Mouse (Mus musculus) hindbrain, embryonic 15.5 days (tissue): ENCODE measurements around the gene Tmc1. TPM values are rescaled to one million over a fixed set of nuclear protein-coding genes. Genes with fewer than 3 reads are reported as not detected.

ENCODE experiments used
- ATAC-seq: fragments of 200-750 bp; cut with Nextera tagmentation; 2 replicates; pipeline ENCODE4 v1.8.0; 2017; ENCODE audit warnings: low read depth, moderate number of reproducible peaks, moderate TSS enrichment; ENCODE audit not compliant: low FRiP score
- H3K27ac ChIP-seq: fragments of 300-500 bp; sonication (generic); replicated peaks from 2 replicates; pipeline ENCODE4 v1.5.1; 2015; ENCODE audit warnings: mild to moderate bottlenecking, inconsistent platforms
- H3K27me3 ChIP-seq: fragments of 300-500 bp; sonication (generic); 2 replicates; pipeline ENCODE4 v1.6.1; 2015; ENCODE audit warnings: control low read depth, inconsistent platforms
- H3K36me3 ChIP-seq: fragments of 300-500 bp; sonication (generic); 2 replicates; pipeline ENCODE4 v1.6.1; 2015; ENCODE audit warnings: control low read depth, inconsistent platforms
- H3K4me1 ChIP-seq: fragments of 300-500 bp; sonication (generic); replicated peaks from 2 replicates; pipeline ENCODE4 v1.6.1; 2015; ENCODE audit warnings: control low read depth, inconsistent platforms
- H3K4me2 ChIP-seq: fragments of 300-500 bp; sonication (generic); 2 replicates; pipeline ENCODE4 v1.6.1; 2015; ENCODE audit warnings: moderate library complexity, mild to moderate bottlenecking, inconsistent platforms
- H3K4me3 ChIP-seq: fragments of 300-500 bp; sonication (generic); 2 replicates; pipeline ENCODE4 v1.5.1; 2015; ENCODE audit warnings: mild to moderate bottlenecking, inconsistent platforms
- H3K9ac ChIP-seq: fragments of 300-500 bp; sonication (generic); 2 replicates; pipeline ENCODE4 v1.6.1; 2015; ENCODE audit warnings: inconsistent platforms
- H3K9me3 ChIP-seq: fragments of 300-500 bp; sonication (generic); 2 replicates; pipeline ENCODE4 v1.6.1; 2016; ENCODE audit warnings: control low read depth, inconsistent platforms
- WGBS: fragments of 180-500 bp; shearing (Covaris S2); methylation state at CpG from one replicate; pipeline ENCODE4 v1.1.7; 2015; 5-methylcytosine and 5-hydroxymethylcytosine counted together
- polyA plus RNA-seq: library from polyadenylated mRNA; unstranded; fragments of >200 nt; fragmentation: Nextera tagmentation; extraction: Ambion mirVana; gene quantifications from 2 replicates; pipeline ENCODE4 v1.2.1, GENCODE M21; 2015

Gene Tmc1
- 0.04 TPM in 1 of 2 replicates, not detected in the other for polyA plus RNA-seq

DNA sequence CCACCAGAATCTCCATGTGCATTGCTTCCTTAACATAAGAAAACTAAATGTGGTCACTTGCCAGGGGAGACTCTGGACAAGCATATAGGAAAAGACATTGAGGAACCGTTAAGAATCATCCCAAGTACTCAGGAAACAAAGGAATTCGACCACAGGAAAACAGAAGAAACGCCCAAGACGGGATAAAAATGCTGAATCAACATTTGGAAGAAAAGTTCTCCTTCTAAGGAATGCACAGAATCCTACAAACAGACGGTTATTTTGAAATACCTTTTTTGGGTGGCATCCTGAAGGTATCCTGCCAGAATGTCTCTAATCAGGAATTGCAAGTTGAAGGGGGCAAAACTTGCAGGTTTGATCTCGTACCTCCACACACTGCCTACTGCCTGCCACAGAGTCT, at the start of gene Tmc1:
TSS of gene Tmc1 (minus strand) at position 329 of the 400 bp plus-strand sequence.
- no peak within 1 kb of the TSS for H3K9ac ChIP-seq
- no peak within 1 kb of the TSS for H3K27ac ChIP-seq
- H3K4me2 ChIP-seq = no peak within 1 kb of the TSS
- H3K9me3 ChIP-seq = no peaks in the 10 kb centered on the region
- WGBS = 87% methylated on average over 6 of the region's 6 CpGs
- H3K4me1 ChIP-seq = no peaks in the 10 kb centered on the region
- no peak within 1 kb of the TSS for H3K4me3 ChIP-seq
- no peak for ATAC-seq
- H3K36me3 ChIP-seq = no peaks in the 10 kb centered on the region
- H3K27me3 ChIP-seq = no peaks in the 10 kb centered on the region

DNA sequence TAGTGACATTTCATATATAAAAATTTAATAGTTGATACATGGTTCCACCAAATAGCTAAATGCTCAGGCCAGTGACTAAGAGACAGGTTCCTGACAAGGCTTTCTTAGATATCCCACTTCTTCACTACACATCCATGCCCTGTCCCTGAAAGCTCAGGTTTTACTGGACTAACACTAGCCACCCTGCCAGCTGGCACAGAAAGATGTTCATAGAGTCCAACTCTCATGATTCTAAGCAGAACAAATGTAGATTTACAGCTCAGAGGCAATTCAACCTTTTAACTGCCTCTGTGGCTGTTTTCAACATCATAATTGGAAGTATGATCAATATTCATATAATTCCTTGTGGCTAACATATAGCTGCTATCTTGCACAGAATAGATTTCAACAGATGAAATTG, 47.5 kb upstream of the Tmc1 start:
- H3K9me3 ChIP-seq = no peaks in the 10 kb centered on the region
- no peaks in the 10 kb centered on the region for H3K36me3 ChIP-seq
- no peaks in the 10 kb centered on the region for H3K27me3 ChIP-seq
- no peak for ATAC-seq
- no peak overlapping the region for H3K4me3 ChIP-seq
- H3K27ac ChIP-seq = no peak overlapping the region
- no peak overlapping the region for H3K4me2 ChIP-seq
- no peak overlapping the region for H3K9ac ChIP-seq
- H3K4me1 ChIP-seq = no peaks in the 10 kb centered on the region

DNA sequence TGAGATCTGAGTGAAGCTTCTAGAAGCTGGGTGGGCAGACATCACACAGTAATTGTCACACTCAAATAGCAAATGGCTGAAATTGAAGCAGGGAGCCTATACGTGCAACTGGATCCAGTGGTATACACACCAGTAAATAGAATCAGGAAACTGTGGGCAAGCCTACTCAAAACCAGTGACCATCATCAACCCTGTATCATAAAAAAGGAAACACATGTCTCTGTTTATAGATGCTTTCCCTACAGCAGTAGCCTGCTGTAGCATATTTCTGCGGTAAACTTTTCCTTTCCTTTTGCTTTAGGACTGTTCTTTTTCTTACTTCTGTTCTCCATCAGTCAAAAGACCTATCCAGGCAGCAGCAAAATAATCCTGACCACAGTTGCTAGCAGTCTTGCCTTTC, 25.2 kb upstream of the Tmc1 start:
- Histone ChIP-seq H3K27me3 (no peaks in the 10 kb centered on the region), H3K9ac (no peak overlapping the region), H3K4me2 (no peak overlapping the region), H3K4me3 (no peak overlapping the region), H3K36me3 (no peaks in the 10 kb centered on the region), H3K4me1 (no peaks in the 10 kb centered on the region), H3K9me3 (no peaks in the 10 kb centered on the region), H3K27ac (no peak overlapping the region)
- 92% methylated on average over 2 of the region's 2 CpGs for WGBS
- ATAC-seq = no peak

DNA sequence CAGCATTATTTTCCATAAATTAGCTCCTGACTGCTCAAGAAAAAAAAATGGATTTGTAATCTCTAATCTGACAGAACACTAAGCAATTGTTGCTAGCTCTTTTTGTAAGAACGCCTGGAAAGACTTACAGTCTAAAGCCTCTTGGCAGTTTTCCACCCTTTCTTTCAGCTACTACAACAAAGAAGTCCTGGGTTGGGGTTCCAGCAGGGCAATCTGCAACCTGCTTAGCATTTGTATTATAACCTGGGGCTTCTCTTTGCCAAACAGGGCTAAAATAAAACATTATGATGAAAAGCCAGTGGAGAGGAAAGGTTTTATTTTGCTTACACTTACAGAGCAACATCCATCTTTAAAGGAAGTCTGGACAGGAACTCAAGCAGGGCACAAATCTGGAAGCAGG, 24.1 kb upstream of the Tmc1 start:
- Histone ChIP-seq H3K9me3 (no peaks in the 10 kb centered on the region), H3K36me3 (no peaks in the 10 kb centered on the region), H3K27ac (no peak overlapping the region), H3K4me2 (no peak overlapping the region), H3K4me1 (no peaks in the 10 kb centered on the region), H3K9ac (no peak overlapping the region), H3K4me3 (no peak overlapping the region), H3K27me3 (no peaks in the 10 kb centered on the region)
- 6% methylated on average over 1 of the region's 1 CpGs for WGBS
- no peak for ATAC-seq

DNA sequence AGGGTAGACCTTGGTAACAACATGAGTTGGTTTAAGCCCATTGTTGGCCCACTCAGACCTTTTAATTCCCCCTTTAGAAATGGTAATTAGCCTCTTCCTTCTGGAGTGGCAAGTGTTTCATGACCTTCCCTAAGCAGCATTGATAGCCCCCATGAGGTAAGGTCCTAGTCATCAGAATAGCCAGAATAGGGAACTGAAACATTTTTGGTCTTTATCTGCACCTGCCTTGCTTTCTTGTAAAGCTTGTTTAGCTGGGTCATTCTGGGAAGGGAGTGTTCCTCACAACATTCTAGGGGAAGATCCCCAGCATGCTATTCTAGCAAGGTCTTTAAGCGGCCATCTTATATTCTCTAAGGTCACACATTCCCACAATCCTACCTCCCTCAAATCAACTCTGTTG, 17.9 kb upstream of the Tmc1 start:
- H3K27ac ChIP-seq = no peak overlapping the region
- H3K36me3 ChIP-seq = no peaks in the 10 kb centered on the region
- no peaks in the 10 kb centered on the region for H3K27me3 ChIP-seq
- no peak overlapping the region for H3K4me3 ChIP-seq
- 90% methylated on average over 1 of the region's 1 CpGs for WGBS
- no peak overlapping the region for H3K4me2 ChIP-seq
- no peaks in the 10 kb centered on the region for H3K9me3 ChIP-seq
- H3K4me1 ChIP-seq = no peaks in the 10 kb centered on the region
- no peak for ATAC-seq
- H3K9ac ChIP-seq = no peak overlapping the region

DNA sequence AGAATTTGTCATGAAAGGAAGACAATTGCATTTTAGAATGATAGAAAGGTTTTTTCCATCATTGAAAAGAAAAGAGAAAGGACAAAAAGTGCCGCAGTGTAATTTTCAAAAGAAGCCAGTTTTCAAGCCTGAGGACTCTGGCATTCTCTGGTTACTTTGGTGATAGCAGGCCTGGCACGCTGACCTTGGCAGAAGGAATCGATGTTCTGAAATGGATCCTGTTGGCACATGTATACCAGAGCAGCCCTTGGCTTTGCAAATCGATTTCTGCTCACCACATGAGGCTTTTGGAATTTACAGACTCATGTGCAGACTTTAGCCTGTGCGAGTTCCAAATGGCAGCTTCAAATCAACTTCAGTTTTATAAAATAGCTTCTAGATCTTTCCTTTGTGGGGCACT, 813 bp upstream of the Tmc1 start:
- Histone ChIP-seq H3K4me3 (no peak overlapping the region), H3K9me3 (no peaks in the 10 kb centered on the region), H3K4me1 (no peaks in the 10 kb centered on the region), H3K9ac (no peak overlapping the region), H3K36me3 (no peaks in the 10 kb centered on the region), H3K27me3 (no peaks in the 10 kb centered on the region), H3K27ac (no peak overlapping the region), H3K4me2 (no peak overlapping the region)
- no peak for ATAC-seq
- WGBS = 79% methylated on average over 5 of the region's 5 CpGs

DNA sequence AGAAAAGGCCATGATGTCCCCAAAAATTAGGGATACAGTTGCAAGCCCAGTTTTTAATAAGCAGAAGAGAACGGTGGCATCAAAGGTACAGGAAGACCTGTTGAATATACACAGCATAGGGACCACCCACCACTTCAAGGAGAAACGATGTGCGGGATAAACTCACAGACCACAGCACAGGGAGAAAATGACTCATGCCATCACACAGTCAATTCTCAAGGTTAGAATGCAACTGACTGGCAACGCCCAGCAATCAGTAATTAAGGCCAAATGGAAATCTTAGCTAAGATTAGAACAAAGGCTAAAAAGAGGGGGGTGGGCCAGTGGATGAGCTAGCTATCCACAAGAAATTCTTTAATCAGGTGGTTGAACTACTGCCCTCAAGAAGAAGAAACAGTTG, 9.6 kb downstream of the Tmc1 start:
- Histone ChIP-seq H3K4me1 (no peaks in the 10 kb centered on the region), H3K4me3 (no peak overlapping the region), H3K4me2 (no peak overlapping the region), H3K9ac (no peak overlapping the region), H3K36me3 (no peaks in the 10 kb centered on the region), H3K27ac (no peak overlapping the region), H3K27me3 (no peaks in the 10 kb centered on the region), H3K9me3 (no peaks in the 10 kb centered on the region)
- 77% methylated on average over 4 of the region's 4 CpGs for WGBS
- no peak for ATAC-seq

DNA sequence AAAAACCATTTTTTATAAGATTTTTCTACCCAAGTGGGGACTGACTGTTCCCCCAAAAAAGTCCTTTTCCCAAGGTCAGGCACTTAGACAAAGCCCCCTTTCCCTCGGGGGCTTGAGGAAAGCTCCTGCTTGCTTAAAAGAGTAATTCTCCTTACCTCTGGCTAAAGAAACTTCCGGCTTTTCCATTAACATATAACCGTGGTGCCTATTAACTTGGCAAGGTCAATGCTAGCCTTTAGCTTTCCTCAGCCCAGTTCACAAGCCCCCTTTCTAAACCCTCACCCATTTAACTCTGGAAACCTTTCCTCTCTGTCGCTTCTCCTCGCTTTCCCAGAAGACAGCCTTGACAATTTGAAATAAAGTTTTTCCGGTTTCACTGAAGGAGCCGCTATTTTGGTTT, 29.7 kb downstream of the Tmc1 start:
- peak; percentile 27; the same call in 1 of the 2 replicates for ATAC-seq
- H3K4me2 ChIP-seq = peak overlapping the region; percentile 45
- peaks cover 16% of the 10 kb centered on the region; the same call in 1 of the 2 replicates for H3K4me1 ChIP-seq
- WGBS = 43% methylated on average over 7 of the region's 7 CpGs
- no peaks in the 10 kb centered on the region for H3K27me3 ChIP-seq
- H3K36me3 ChIP-seq = no peaks in the 10 kb centered on the region
- peak overlapping the region; percentile 23 for H3K27ac ChIP-seq
- no peak overlapping the region for H3K4me3 ChIP-seq
- no peaks in the 10 kb centered on the region for H3K9me3 ChIP-seq
- H3K9ac ChIP-seq = no peak overlapping the region

DNA sequence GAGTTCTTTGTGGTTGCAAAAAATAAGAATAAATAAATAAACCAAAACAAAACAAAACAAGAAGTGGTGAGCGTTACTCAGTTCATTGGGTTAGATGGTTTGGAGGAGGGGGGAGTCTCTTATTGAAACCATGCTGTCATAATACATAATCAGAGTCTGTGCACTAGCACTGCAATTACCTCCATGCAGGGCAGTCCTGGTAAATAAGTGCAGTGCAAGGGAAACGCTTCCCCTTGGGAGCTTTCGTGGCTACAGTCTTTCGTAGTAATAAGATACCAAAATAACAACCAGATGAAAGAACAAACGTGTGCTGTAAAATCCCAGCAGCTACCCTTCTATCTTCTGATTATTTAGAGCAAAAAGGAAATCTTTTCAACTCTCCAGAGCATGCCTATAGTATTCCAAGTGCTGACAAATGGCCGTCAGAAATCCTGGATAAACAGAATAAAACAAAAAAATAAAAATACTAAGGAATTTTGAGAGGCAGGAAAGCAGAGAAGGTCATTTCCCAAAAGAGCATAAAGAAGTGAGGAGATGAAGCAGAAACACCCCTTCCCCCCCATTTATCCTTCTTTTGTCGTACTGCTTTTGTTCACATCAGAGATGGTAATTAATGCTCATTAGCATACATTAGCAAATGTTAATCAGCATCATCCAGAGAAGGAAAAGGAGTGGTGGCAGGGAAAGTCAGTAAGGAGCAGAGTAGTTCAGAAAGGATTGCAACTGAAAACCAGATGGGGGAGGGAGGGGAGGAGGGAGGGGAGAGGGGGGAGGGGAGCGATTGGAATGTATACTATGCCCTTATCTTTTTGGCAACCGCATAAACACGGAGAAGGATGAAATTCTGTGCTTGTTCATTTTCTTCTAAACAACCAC, 30.4 kb downstream of the Tmc1 start:
- Histone ChIP-seq H3K9me3 (no peaks in the 10 kb centered on the region), H3K27ac (peak overlapping the region; percentile 64), H3K9ac (no peak overlapping the region), H3K4me3 (peak overlapping the region; percentile 19; the same call in 1 of the 2 replicates), H3K27me3 (no peaks in the 10 kb centered on the region), H3K36me3 (no peaks in the 10 kb centered on the region), H3K4me1 (peaks cover 16% of the 10 kb centered on the region; the same call in 1 of the 2 replicates), H3K4me2 (peak overlapping the region; percentile 45)
- WGBS = 4% methylated on average over 10 of the region's 10 CpGs
- peak; percentile 78 for ATAC-seq

DNA sequence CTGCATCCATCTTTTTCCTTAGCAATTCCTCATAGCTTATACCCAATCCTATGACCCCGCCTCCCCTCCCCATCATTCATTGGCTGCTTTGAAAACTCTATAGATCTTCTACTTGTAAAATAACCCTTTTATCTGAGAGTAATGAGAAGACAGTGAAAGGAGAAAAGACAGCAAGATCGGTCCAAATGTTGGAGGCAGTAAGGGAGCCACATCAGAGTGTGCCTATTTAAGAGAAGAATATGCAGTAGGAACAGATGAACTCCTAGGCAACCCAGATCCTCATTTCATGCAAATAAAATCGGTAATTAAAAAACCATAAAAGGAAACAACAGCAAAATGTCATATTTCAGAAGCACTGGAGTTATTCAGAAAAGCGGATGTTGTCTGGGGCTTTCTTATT, 35.8 kb downstream of the Tmc1 start:
- no peak overlapping the region for H3K4me2 ChIP-seq
- no peaks in the 10 kb centered on the region for H3K27me3 ChIP-seq
- no peaks in the 10 kb centered on the region for H3K9me3 ChIP-seq
- H3K9ac ChIP-seq = no peak overlapping the region
- 86% methylated on average over 4 of the region's 4 CpGs for WGBS
- no peak for ATAC-seq
- H3K27ac ChIP-seq = no peak overlapping the region
- no peaks in the 10 kb centered on the region for H3K4me1 ChIP-seq
- no peaks in the 10 kb centered on the region for H3K36me3 ChIP-seq
- no peak overlapping the region for H3K4me3 ChIP-seq

DNA sequence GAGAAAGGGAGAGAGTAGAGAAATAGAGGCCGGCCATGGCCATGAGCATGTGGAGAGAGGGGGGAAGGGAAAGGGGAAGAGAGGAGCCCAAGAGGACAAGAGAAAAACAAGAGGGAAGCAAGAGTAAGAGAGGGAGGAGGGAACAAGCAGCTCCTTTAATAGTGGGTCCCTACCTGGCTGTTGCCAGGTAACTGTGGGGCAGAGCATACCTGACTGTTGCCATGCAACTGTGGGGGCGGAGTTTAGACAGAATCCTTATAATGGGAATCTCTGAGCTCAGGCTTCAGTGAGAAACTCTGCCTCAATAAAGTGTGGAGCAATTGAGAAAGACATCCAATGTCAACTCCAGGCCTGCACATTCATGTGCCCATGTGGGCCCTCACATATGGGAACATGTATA, 38.9 kb downstream of the Tmc1 start:
- WGBS = 94% methylated on average over 2 of the region's 2 CpGs

DNA sequence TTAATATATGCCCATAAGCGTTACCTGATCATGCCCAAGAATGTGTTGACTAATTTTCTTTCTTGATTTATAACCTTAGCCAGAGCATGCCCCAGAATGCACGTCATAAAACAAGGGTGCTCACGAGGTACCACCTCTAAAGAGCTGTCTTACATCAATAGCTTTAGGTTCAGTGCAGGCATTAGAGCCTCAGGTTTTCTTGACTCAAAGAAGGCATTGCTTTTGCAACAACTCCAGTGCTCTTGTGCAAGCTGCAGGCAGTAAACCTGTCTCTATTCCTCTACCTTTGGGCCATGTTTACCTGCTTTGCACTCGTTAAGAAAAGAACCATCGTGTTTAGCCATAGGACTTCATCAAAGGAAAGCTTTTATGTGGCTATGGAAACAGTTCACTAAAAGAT, 43.6 kb downstream of the Tmc1 start:
- Histone ChIP-seq H3K4me1 (no peaks in the 10 kb centered on the region), H3K9ac (no peak overlapping the region), H3K4me3 (no peak overlapping the region), H3K9me3 (no peaks in the 10 kb centered on the region), H3K4me2 (no peak overlapping the region), H3K36me3 (no peaks in the 10 kb centered on the region), H3K27ac (no peak overlapping the region), H3K27me3 (no peaks in the 10 kb centered on the region)
- ATAC-seq = no peak
- WGBS = 85% methylated on average over 5 of the region's 5 CpGs

More for the DNA sequence above, 38.9 kb downstream of the Tmc1 start:
- Histone ChIP-seq H3K4me1 (no peaks in the 10 kb centered on the region), H3K27me3 (no peaks in the 10 kb centered on the region), H3K36me3 (no peaks in the 10 kb centered on the region), H3K9me3 (no peaks in the 10 kb centered on the region), H3K9ac (no peak overlapping the region), H3K4me2 (no peak overlapping the region), H3K4me3 (no peak overlapping the region), H3K27ac (no peak overlapping the region)
- ATAC-seq = no peak

DNA sequence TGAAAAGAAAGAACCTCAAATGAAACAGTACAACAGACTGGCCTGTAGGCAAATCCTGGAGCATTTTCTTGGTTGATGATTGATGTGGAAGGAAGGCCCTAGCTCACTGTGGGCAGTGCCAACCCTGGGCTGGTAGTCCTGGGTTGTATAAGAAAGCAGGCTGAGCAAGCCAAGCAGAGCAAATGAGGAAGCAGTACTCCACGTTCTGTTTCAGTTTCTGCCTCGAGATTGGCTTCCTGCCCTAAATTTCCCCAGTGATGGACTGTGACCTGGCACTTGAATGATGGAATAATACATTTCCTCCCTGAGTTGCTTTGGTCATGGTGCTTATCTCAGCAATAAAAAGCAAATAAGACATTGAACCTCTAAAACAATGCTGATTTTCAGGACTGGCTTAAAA, 72.8 kb downstream of the Tmc1 start:
- no peak for ATAC-seq
- H3K9ac ChIP-seq = no peak overlapping the region
- WGBS = 64% methylated on average over 2 of the region's 2 CpGs
- H3K9me3 ChIP-seq = no peaks in the 10 kb centered on the region
- H3K27ac ChIP-seq = no peak overlapping the region
- H3K4me3 ChIP-seq = no peak overlapping the region
- no peaks in the 10 kb centered on the region for H3K27me3 ChIP-seq
- no peak overlapping the region for H3K4me2 ChIP-seq
- no peaks in the 10 kb centered on the region for H3K4me1 ChIP-seq
- H3K36me3 ChIP-seq = no peaks in the 10 kb centered on the region
